Mouse (Mus musculus) neural tube, embryonic 15.5 days (tissue): ENCODE data around the gene Kif9. TPM values are rescaled to one million over a fixed set of nuclear protein-coding genes. Genes with fewer than 3 reads are reported as not detected.

Source experiments
- polyA plus RNA-seq: library from polyadenylated mRNA; unstranded; fragments of >200 nt; fragmentation: Nextera tagmentation; extraction: Ambion mirVana; gene quantifications from 2 replicates; pipeline ENCODE4 v1.2.1, GENCODE M21; 2015

The Kif9 gene
- polyA plus RNA-seq, 1 experiment from 2014 or later = 3.4 TPM

Other genes with a start within 250 kb of the Kif9 start
- gene Cspg5, start 233.2 kb upstream of the Kif9 start, polyA plus RNA-seq = 145 and 180 TPM in 2 replicates
- 38.0 and 41.0 TPM in 2 replicates for gene Elp6, start 171.8 kb upstream of the Kif9 start, polyA plus RNA-seq
- gene Scap, start 143.7 kb upstream of the Kif9 start, polyA plus RNA-seq = 55.1 and 57.3 TPM in 2 replicates
- 24.6 and 25.8 TPM in 2 replicates for gene Ptpn23, start 68.7 kb upstream of the Kif9 start, polyA plus RNA-seq
- 1.9 and 3.3 TPM in 2 replicates for gene Ngp, start 57.2 kb upstream of the Kif9 start, polyA plus RNA-seq
- gene Klhl18, start 264 bp upstream of the Kif9 start, polyA plus RNA-seq = 20.8 and 22.4 TPM in 2 replicates
- 29.9 and 32.4 TPM in 2 replicates for gene Setd2, start 55.6 kb downstream of the Kif9 start, polyA plus RNA-seq
- gene Nradd, start 147.5 kb downstream of the Kif9 start, polyA plus RNA-seq = 24.9 and 26.0 TPM in 2 replicates
- gene Nbeal2, start 177.2 kb downstream of the Kif9 start, polyA plus RNA-seq = 3.1 and 5.9 TPM in 2 replicates
- gene Ccdc12, start 179.5 kb downstream of the Kif9 start, polyA plus RNA-seq = 96.3 and 112 TPM in 2 replicates